Mouse (Mus musculus) hindbrain, embryonic 11.5 days (tissue): Measurements from ENCODE around the gene Wasf2. TPM values are rescaled to one million over a fixed set of nuclear protein-coding genes. Genes with fewer than 3 reads are reported as not detected.
A peak's percentile ranks its signal among the peaks of the same experiment; 100 is the strongest.

Experiments used
- ATAC-seq: fragments of 200-750 bp; cut with Nextera tagmentation; 2 replicates; pipeline ENCODE4 v1.8.0; 2017; ENCODE audit warnings: mild to moderate bottlenecking, moderate TSS enrichment, moderate library complexity; ENCODE audit not compliant: low FRiP score
- DNase-seq: peaks from one replicate; pipeline ENCODE4 v3.0.0-alpha.2; 2015; ENCODE audit warnings: low spot score
- H3K27ac ChIP-seq: fragments of 300-500 bp; sonication (generic); 2 replicates; pipeline ENCODE4 v1.5.1; 2014; ENCODE audit warnings: mild to moderate bottlenecking, low read depth, low read length
- H3K27me3 ChIP-seq: fragments of 300-500 bp; sonication (generic); 2 replicates; pipeline ENCODE4 v1.6.1; 2014; ENCODE audit warnings: mild to moderate bottlenecking, low read length, moderate library complexity, mixed read lengths; ENCODE audit not compliant: control insufficient read depth, insufficient read depth
- H3K36me3 ChIP-seq: fragments of 300-500 bp; sonication (generic); 2 replicates; pipeline ENCODE4 v1.6.1; 2014; ENCODE audit warnings: mild to moderate bottlenecking, low read length, moderate library complexity, mixed read lengths; ENCODE audit not compliant: control insufficient read depth, insufficient read depth
- H3K4me1 ChIP-seq: fragments of 300-500 bp; sonication (generic); replicated peaks from 2 replicates; pipeline ENCODE4 v1.6.1; 2014; ENCODE audit warnings: low read length, mixed read lengths; ENCODE audit not compliant: control insufficient read depth, insufficient read depth
- H3K4me2 ChIP-seq: fragments of 300-500 bp; sonication (generic); replicated peaks from 2 replicates; pipeline ENCODE4 v1.6.1; 2014; ENCODE audit warnings: mild to moderate bottlenecking, low read depth, low read length
- H3K4me3 ChIP-seq: fragments of 300-500 bp; sonication (generic); 2 replicates; pipeline ENCODE4 v1.5.1; 2014; ENCODE audit warnings: low read depth, low read length
- H3K9ac ChIP-seq: fragments of 300-500 bp; sonication (generic); 2 replicates; pipeline ENCODE4 v1.6.1; 2014; ENCODE audit warnings: low read depth, low read length
- H3K9me3 ChIP-seq: fragments of 300-500 bp; sonication (generic); 2 replicates; pipeline ENCODE4 v1.6.1; 2016; ENCODE audit warnings: low read length; ENCODE audit not compliant: control insufficient read depth
- WGBS: fragments of 180-500 bp; shearing (Covaris S2); extraction: QIAGEN DNeasy Blood & Tissue Kit; methylation state at CpG from one replicate; pipeline ENCODE4 v1.1.7; 2014; 5-methylcytosine and 5-hydroxymethylcytosine counted together
- polyA plus RNA-seq: library from polyadenylated mRNA; unstranded; fragments of >200 nt; fragmentation: Nextera tagmentation; extraction: Ambion mirVana; gene quantifications from 2 replicates; pipeline ENCODE4 v1.2.1, GENCODE M21; 2014

Gene Wasf2
- polyA plus RNA-seq, 1 experiment from 2014 or later = 58.4 TPM

DNA sequence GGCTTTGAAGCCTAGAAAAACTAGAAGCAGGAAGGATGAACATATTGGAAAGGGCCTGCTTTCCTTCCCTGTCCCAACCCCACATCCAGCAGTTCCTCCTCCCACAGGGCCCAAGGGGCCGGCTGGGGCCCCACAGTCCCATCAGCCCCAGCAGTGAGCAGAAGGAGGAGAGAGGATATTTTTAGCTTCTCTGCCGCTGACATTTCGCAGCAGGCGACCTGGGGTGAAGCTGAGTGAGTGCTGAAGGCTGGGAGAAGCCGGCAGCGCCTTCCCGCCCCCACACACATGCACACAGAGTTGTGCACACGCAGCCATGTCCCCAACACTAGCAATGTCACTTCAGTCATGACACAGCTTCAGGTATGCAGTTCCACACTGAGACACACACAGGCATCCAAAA lies 42.5 kb upstream of the Wasf2 start:
- H3K27ac ChIP-seq = no peak overlapping the region
- H3K9ac ChIP-seq = no peak overlapping the region
- no peak for DNase-seq
- no peak for ATAC-seq
- peaks cover 10% of the 10 kb centered on the region for H3K27me3 ChIP-seq
- H3K36me3 ChIP-seq = no peaks in the 10 kb centered on the region
- H3K4me1 ChIP-seq = peaks cover 18% of the 10 kb centered on the region
- H3K9me3 ChIP-seq = no peaks in the 10 kb centered on the region
- no peak overlapping the region for H3K4me2 ChIP-seq
- no peak overlapping the region for H3K4me3 ChIP-seq
- 43% methylated on average over 8 of the region's 8 CpGs for WGBS

GRCm38 (mm10) chr4:133089319-133089718 lies 41.0 kb upstream of the Wasf2 start:
- H3K27me3 ChIP-seq = peaks cover 10% of the 10 kb centered on the region
- H3K4me3 ChIP-seq = no peak overlapping the region
- no peaks in the 10 kb centered on the region for H3K9me3 ChIP-seq
- no peak overlapping the region for H3K4me2 ChIP-seq
- DNase-seq (no peak), ATAC-seq (no peak)
- H3K27ac ChIP-seq = no peak overlapping the region
- H3K9ac ChIP-seq = no peak overlapping the region
- peaks cover 26% of the 10 kb centered on the region for H3K4me1 ChIP-seq
- 89% methylated on average over 9 of the region's 9 CpGs for WGBS
- H3K36me3 ChIP-seq = no peaks in the 10 kb centered on the region

- H3K9me3 ChIP-seq = no peaks in the 10 kb centered on the region
- WGBS = 72% methylated on average over 4 of the region's 4 CpGs
- ATAC-seq (no peak), DNase-seq (no peak)
- no peaks in the 10 kb centered on the region for H3K36me3 ChIP-seq
- H3K4me2 ChIP-seq = no peak overlapping the region
- H3K9ac ChIP-seq = no peak overlapping the region
- H3K4me3 ChIP-seq = no peak overlapping the region
- no peak overlapping the region for H3K27ac ChIP-seq
- peaks cover 9% of the 10 kb centered on the region for H3K27me3 ChIP-seq
- H3K4me1 ChIP-seq = peaks cover 29% of the 10 kb centered on the region
Measured at GRCm38 (mm10) chr4:133089802-133090201, 40.5 kb upstream of the Wasf2 start.

DNA sequence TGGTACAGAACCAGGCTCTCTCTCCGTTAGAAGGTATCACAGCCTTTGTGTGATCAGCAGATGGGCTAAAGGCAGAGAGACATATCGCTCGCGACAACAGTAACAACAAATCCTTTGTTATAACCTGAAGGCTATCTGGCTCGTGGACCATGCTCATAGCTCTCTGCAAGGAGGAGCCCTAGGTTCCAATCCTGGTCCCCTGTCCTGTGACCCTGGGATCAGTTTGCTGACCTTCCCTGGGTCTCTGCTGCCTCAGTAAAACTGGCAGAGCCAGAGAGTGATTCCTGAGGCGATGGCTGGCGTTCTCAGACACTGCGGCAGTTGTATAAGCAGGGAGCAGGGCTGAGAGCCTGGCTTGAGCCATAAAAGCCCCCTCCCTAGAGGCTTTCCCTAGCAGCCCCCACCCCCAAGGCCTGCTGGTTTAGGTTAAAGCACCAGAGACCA lies 40.0 kb upstream of the Wasf2 start:
- H3K27me3 ChIP-seq = peaks cover 4% of the 10 kb centered on the region
- peaks cover 33% of the 10 kb centered on the region for H3K4me1 ChIP-seq
- H3K4me2 ChIP-seq = no peak overlapping the region
- H3K4me3 ChIP-seq = no peak overlapping the region
- 0 out of 2 replicates have a peak overlapping the region, but pooled peaks have one; percentile 48 for H3K27ac ChIP-seq
- ATAC-seq (no peak), DNase-seq (peak; percentile 28)
- 37% methylated on average over 8 of the region's 8 CpGs for WGBS
- H3K9me3 ChIP-seq = no peaks in the 10 kb centered on the region
- H3K9ac ChIP-seq = peak overlapping the region; percentile 37; the same call in 1 of the 2 replicates
- H3K36me3 ChIP-seq = no peaks in the 10 kb centered on the region

DNA sequence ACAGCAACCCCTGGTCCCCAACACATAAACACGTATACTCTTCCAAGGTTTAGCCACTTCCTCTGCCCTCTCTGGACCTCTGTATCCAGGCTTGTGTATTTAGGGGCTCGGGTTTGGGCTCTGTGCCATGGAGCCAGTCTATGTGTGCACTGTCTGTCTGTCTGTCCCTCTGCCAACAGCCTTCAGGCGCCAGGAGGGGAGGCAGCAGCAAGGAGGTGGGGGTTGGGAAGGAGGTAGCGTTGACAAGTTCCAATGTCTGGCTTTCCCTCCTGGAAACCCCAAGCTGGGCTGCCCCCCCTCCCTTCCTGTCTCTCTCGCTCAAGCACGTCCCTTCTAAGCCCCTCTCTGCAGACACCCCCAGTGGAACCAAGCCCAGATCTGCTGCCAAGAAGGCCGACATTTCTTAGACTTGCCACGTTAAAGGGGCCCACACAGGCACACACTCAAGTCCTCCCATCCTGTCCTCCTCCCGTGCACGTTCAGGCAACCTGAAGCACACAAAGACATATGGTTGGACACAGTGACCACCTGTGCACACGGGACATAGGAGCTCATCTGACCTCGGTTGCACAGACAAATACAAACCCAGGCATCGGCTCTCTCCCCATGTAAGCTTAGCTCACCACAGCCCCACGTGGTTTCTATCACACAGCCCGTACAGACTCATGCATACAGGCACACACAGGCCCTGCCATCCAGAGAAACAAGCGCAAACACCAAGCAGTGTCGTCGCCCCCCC lies 39.4 kb upstream of the Wasf2 start:
- no peaks in the 10 kb centered on the region; the same call in 1 of the 2 replicates for H3K27me3 ChIP-seq
- H3K9me3 ChIP-seq = no peaks in the 10 kb centered on the region
- ATAC-seq (no peak), DNase-seq (peak; percentile 30)
- H3K27ac ChIP-seq = peak overlapping the region; percentile 48
- peak overlapping the region; percentile 37; the same call in 1 of the 2 replicates for H3K9ac ChIP-seq
- no peaks in the 10 kb centered on the region for H3K36me3 ChIP-seq
- WGBS = 45% methylated on average over 18 of the region's 18 CpGs
- H3K4me1 ChIP-seq = peaks cover 31% of the 10 kb centered on the region
- H3K4me2 ChIP-seq = no peak overlapping the region
- H3K4me3 ChIP-seq = no peak overlapping the region

DNA sequence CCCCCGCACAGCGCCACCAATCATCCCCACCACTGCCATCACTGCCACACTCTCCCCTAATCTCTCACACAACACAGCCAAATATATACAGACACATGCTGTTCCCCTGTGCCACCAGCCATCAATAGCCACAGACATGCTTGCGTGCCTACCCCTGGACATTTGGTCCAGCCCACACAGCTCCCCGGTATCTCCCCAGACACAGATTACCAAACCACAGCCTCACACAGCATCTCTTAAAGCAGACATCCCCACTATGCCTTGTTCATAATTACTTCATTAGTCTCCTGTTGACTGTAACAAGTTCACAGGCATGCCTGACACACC lies 38.9 kb upstream of the Wasf2 start:
- Histone ChIP-seq H3K36me3 (no peaks in the 10 kb centered on the region), H3K27me3 (no peaks in the 10 kb centered on the region; the same call in 1 of the 2 replicates), H3K27ac (no peak overlapping the region), H3K4me3 (no peak overlapping the region), H3K4me1 (peaks cover 27% of the 10 kb centered on the region), H3K9me3 (no peaks in the 10 kb centered on the region), H3K9ac (no peak overlapping the region), H3K4me2 (no peak overlapping the region)
- 86% methylated on average over 4 of the region's 4 CpGs for WGBS
- ATAC-seq (no peak), DNase-seq (no peak)

GRCm38 (mm10) chr4:133092453-133092901 lies 37.8 kb upstream of the Wasf2 start:
- H3K27me3 ChIP-seq = no peaks in the 10 kb centered on the region
- H3K27ac ChIP-seq = peak overlapping the region; percentile 24; the same call in 1 of the 2 replicates
- peak overlapping the region; percentile 23; the same call in 1 of the 2 replicates for H3K4me2 ChIP-seq
- H3K4me1 ChIP-seq = peaks cover 26% of the 10 kb centered on the region
- 0 out of 2 replicates have a peak overlapping the region, but pooled peaks have one; percentile 16 for H3K9ac ChIP-seq
- 6% methylated on average over 18 of the region's 18 CpGs for WGBS
- H3K9me3 ChIP-seq = no peaks in the 10 kb centered on the region
- H3K36me3 ChIP-seq = no peaks in the 10 kb centered on the region
- ATAC-seq = 0 out of 2 replicates have a peak, but pooled peaks have one; percentile 15
- DNase-seq = peak; percentile 57
- no peak overlapping the region for H3K4me3 ChIP-seq

DNA sequence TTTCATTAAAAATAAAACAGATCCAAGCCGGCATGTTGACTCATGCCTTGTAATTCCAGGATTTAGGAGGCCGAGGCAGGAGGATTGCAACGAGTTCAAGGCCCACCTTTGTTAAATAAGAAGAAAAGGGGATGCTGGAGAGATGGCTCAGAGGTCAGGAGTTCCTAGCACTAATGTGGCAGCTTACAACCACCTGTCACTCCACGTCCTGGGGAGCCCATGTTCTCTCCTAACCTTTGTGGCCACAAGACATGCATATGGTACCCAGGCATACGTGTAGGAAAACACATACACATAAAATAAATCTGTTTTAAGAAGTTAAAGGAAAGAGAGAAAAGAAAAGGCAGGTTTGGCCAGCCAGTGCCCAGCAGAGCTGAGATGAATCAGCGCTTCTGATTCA lies 37.2 kb upstream of the Wasf2 start:
- no peak overlapping the region for H3K4me3 ChIP-seq
- ATAC-seq = no peak
- H3K4me1 ChIP-seq = peaks cover 26% of the 10 kb centered on the region

More for the DNA sequence above, 37.2 kb upstream of the Wasf2 start:
- H3K4me2 ChIP-seq = no peak overlapping the region
- no peak for DNase-seq
- H3K9ac ChIP-seq = 0 out of 2 replicates have a peak overlapping the region, but pooled peaks have one; percentile 29
- 0 out of 2 replicates have a peak overlapping the region, but pooled peaks have one; percentile 65 for H3K27ac ChIP-seq
- H3K9me3 ChIP-seq = no peaks in the 10 kb centered on the region
- 54% methylated on average over 6 of the region's 6 CpGs for WGBS
- H3K27me3 ChIP-seq = no peaks in the 10 kb centered on the region
- H3K36me3 ChIP-seq = no peaks in the 10 kb centered on the region
